Mouse (Mus musculus): ENCODE data around the gene Cux2. TPM values are rescaled to one million over a fixed set of nuclear protein-coding genes. Genes with fewer than 3 reads are reported as not detected.
A peak's percentile ranks its signal among the peaks of the same experiment; 100 is the strongest.

Gene Cux2
- polyA plus RNA-seq, 1 experiment from 2014 or later = 17.4 TPM

GRCm38 (mm10) chr5:121818401-121818800 lies 231.5 kb downstream of the Cux2 start:
- no peak overlapping the region for H3K4me3 ChIP-seq (ENCODE audit: low read depth, low read length)
- H3K36me3 ChIP-seq (ENCODE audit: control insufficient read depth, insufficient read depth, low read length) = peaks cover 12% of the 10 kb centered on the region
- H3K27ac ChIP-seq (ENCODE audit: low read depth, low read length) = no peak overlapping the region
- no peak overlapping the region for H3K4me2 ChIP-seq (replicated peaks; ENCODE audit: low read depth, low read length)
- no peaks in the 10 kb centered on the region for H3K27me3 ChIP-seq (ENCODE audit: control insufficient read depth, insufficient read depth, low read length)
- no peak overlapping the region for H3K9ac ChIP-seq (ENCODE audit: low read depth, low read length)
- H3K9me3 ChIP-seq (ENCODE audit: control insufficient read depth, low read length) = no peaks in the 10 kb centered on the region
- DNase-seq (ENCODE audit: low spot score) = no peak
- no peak for ATAC-seq (ENCODE audit: low FRiP score)
- 96% methylated on average over 7 of the region's 7 CpGs for WGBS
- H3K4me1 ChIP-seq (replicated peaks; ENCODE audit: control insufficient read depth, insufficient read depth, low read length) = no peaks in the 10 kb centered on the region

- 91% methylated on average over 9 of the region's 9 CpGs for WGBS
- H3K4me3 ChIP-seq (ENCODE audit: low read depth, low read length) = no peak overlapping the region
- no peaks in the 10 kb centered on the region for H3K4me1 ChIP-seq (replicated peaks; ENCODE audit: control insufficient read depth, insufficient read depth, low read length)
- no peak overlapping the region for H3K9ac ChIP-seq (ENCODE audit: low read depth, low read length)
- H3K9me3 ChIP-seq (ENCODE audit: control insufficient read depth, low read length) = no peaks in the 10 kb centered on the region
- ATAC-seq (ENCODE audit: low FRiP score) (no peak), DNase-seq (ENCODE audit: low spot score) (no peak)
- peaks cover 19% of the 10 kb centered on the region for H3K36me3 ChIP-seq (ENCODE audit: control insufficient read depth, insufficient read depth, low read length)
- H3K27ac ChIP-seq (ENCODE audit: low read depth, low read length) = no peak overlapping the region
- H3K27me3 ChIP-seq (ENCODE audit: control insufficient read depth, insufficient read depth, low read length) = no peaks in the 10 kb centered on the region
- no peak overlapping the region for H3K4me2 ChIP-seq (replicated peaks; ENCODE audit: low read depth, low read length)
These were observed 232.4 kb downstream of the Cux2 start for GRCm38 (mm10) chr5:121817551-121817950.

GRCm38 (mm10) chr5:121816611-121817010 lies 233.3 kb downstream of the Cux2 start:
- Histone ChIP-seq H3K9ac (ENCODE audit: low read depth, low read length) (no peak overlapping the region), H3K36me3 (ENCODE audit: control insufficient read depth, insufficient read depth, low read length) (peaks cover 27% of the 10 kb centered on the region), H3K4me3 (ENCODE audit: low read depth, low read length) (no peak overlapping the region), H3K27ac (ENCODE audit: low read depth, low read length) (no peak overlapping the region), H3K4me2 (replicated peaks; ENCODE audit: low read depth, low read length) (no peak overlapping the region), H3K4me1 (replicated peaks; ENCODE audit: control insufficient read depth, insufficient read depth, low read length) (no peaks in the 10 kb centered on the region), H3K27me3 (ENCODE audit: control insufficient read depth, insufficient read depth, low read length) (no peaks in the 10 kb centered on the region), H3K9me3 (ENCODE audit: control insufficient read depth, low read length) (no peaks in the 10 kb centered on the region)
- ATAC-seq (ENCODE audit: low FRiP score) (no peak), DNase-seq (ENCODE audit: low spot score) (no peak)
- WGBS = 98% methylated on average over 2 of the region's 2 CpGs

DNA sequence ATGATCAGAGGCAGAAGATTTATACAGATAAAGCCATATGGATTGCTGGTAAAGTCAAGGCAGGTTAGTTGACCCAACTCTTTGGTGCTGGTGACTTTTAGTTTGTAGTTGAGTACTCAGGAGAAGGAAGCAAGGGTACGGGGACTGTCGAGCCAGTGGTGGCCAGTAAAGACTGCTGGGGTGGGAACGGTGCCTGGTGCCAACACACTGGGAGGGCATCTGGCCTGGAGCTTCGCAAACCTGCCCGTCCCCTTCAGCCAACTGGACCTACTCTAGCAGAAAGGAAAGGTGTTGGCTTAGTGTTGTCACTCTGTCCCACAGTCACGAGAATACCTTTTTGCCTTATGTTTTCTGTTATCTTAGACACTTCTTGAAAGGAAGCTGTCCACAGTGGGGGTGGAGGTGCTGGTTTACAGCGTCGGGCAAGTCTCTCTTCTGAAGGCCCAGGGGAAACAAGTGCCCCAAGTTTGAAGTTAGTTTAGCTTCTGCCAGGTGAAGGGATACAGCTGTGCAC lies 234.0 kb downstream of the Cux2 start:
- no peaks in the 10 kb centered on the region for H3K4me1 ChIP-seq (replicated peaks; ENCODE audit: control insufficient read depth, insufficient read depth, low read length)
- no peaks in the 10 kb centered on the region for H3K9me3 ChIP-seq (ENCODE audit: control insufficient read depth, low read length)
- no peak for ATAC-seq (ENCODE audit: low FRiP score)
- no peak overlapping the region for H3K9ac ChIP-seq (ENCODE audit: low read depth, low read length)
- no peak overlapping the region for H3K27ac ChIP-seq (ENCODE audit: low read depth, low read length)
- H3K4me2 ChIP-seq (replicated peaks; ENCODE audit: low read depth, low read length) = no peak overlapping the region
- WGBS = 92% methylated on average over 8 of the region's 8 CpGs
- no peak for DNase-seq (ENCODE audit: low spot score)
- no peak overlapping the region for H3K4me3 ChIP-seq (ENCODE audit: low read depth, low read length)
- peaks cover 33% of the 10 kb centered on the region for H3K36me3 ChIP-seq (ENCODE audit: control insufficient read depth, insufficient read depth, low read length)
- no peaks in the 10 kb centered on the region for H3K27me3 ChIP-seq (ENCODE audit: control insufficient read depth, insufficient read depth, low read length)

- DNase-seq (ENCODE audit: low spot score) = peak; percentile 63
- no peak overlapping the region for H3K27ac ChIP-seq (ENCODE audit: low read depth, low read length)
- 78% methylated on average over 3 of the region's 3 CpGs for WGBS
These were observed 234.8 kb downstream of the Cux2 start for GRCm38 (mm10) chr5:121815067-121815466.

DNA sequence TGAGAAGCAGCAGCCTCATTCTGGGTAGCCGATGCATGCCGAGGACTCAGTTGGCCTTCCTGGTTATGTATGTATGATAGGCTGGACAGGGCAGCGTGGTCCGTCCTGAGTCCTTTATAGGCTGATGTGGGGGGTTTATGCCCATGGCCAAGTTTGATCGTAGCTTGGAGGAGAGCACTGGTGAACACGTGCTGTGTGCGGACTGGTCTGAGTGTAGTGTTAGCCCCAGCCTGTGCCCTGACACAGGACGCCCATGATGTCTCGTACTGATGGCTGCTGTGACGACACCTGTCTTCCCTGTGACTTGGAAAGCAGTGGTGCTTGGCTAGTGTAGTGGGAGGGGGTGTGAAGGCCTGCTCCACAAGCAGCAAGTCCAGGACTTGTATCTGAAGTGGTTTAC lies 236.2 kb downstream of the Cux2 start:
- ATAC-seq (ENCODE audit: low FRiP score) (no peak), DNase-seq (ENCODE audit: low spot score) (no peak)
- H3K4me1 ChIP-seq (replicated peaks; ENCODE audit: control insufficient read depth, insufficient read depth, low read length) = no peaks in the 10 kb centered on the region
- H3K4me3 ChIP-seq (ENCODE audit: low read depth, low read length) = no peak overlapping the region
- H3K4me2 ChIP-seq (replicated peaks; ENCODE audit: low read depth, low read length) = no peak overlapping the region
- H3K9me3 ChIP-seq (ENCODE audit: control insufficient read depth, low read length) = no peaks in the 10 kb centered on the region
- no peaks in the 10 kb centered on the region for H3K27me3 ChIP-seq (ENCODE audit: control insufficient read depth, insufficient read depth, low read length)
- WGBS = 95% methylated on average over 10 of the region's 10 CpGs
- H3K9ac ChIP-seq (ENCODE audit: low read depth, low read length) = no peak overlapping the region
- H3K27ac ChIP-seq (ENCODE audit: low read depth, low read length) = no peak overlapping the region
- H3K36me3 ChIP-seq (ENCODE audit: control insufficient read depth, insufficient read depth, low read length) = peaks cover 33% of the 10 kb centered on the region

More at GRCm38 (mm10) chr5:121815067-121815466, 234.8 kb downstream of the Cux2 start:
- no peaks in the 10 kb centered on the region for H3K27me3 ChIP-seq (ENCODE audit: control insufficient read depth, insufficient read depth, low read length)
- no peaks in the 10 kb centered on the region for H3K9me3 ChIP-seq (ENCODE audit: control insufficient read depth, low read length)
- H3K36me3 ChIP-seq (ENCODE audit: control insufficient read depth, insufficient read depth, low read length) = peaks cover 33% of the 10 kb centered on the region
- no peak for ATAC-seq (ENCODE audit: low FRiP score)
- no peak overlapping the region for H3K9ac ChIP-seq (ENCODE audit: low read depth, low read length)
- H3K4me2 ChIP-seq (replicated peaks; ENCODE audit: low read depth, low read length) = no peak overlapping the region
- H3K4me1 ChIP-seq (replicated peaks; ENCODE audit: control insufficient read depth, insufficient read depth, low read length) = no peaks in the 10 kb centered on the region
- H3K4me3 ChIP-seq (ENCODE audit: low read depth, low read length) = no peak overlapping the region

DNA sequence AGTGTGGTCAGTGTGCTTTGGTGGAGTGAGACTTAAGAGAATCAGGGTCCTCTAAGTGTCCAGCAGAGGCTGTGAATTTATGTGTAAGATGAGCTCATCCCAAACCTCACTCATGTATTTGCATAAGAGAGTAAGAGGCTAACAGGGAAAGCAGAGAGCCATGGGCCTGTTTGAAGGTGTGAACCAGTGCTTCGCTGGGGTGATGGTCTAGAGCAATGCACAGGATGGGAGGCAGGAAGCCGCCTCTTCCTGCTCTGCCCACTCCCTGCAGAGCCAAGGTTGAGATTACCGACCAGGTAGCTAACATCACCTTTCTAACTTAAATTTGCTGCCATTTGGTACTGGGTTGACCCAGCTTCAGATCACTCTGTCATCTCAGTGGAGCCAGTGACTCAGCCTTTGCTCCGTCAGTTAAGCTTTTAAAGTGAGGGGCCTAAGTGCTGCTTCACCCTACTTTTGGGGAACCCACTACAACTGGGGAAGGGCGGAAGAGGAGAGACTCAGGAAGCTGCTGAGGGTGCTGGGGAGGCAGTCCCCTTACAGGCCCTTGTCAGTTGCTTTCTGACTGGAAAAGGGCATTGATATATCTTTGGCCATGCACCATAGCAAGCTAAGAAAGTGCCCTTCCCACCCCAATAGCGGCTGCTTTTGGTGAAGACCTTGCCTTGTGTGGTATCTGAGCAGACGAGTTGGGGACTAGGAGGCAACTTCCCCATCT lies 237.2 kb downstream of the Cux2 start:
- peaks cover 33% of the 10 kb centered on the region for H3K36me3 ChIP-seq (ENCODE audit: control insufficient read depth, insufficient read depth, low read length)
- DNase-seq (ENCODE audit: low spot score) (no peak), ATAC-seq (ENCODE audit: low FRiP score) (no peak)
- no peak overlapping the region for H3K27ac ChIP-seq (ENCODE audit: low read depth, low read length)
- no peaks in the 10 kb centered on the region for H3K4me1 ChIP-seq (replicated peaks; ENCODE audit: control insufficient read depth, insufficient read depth, low read length)
- no peak overlapping the region for H3K4me2 ChIP-seq (replicated peaks; ENCODE audit: low read depth, low read length)
- H3K9me3 ChIP-seq (ENCODE audit: control insufficient read depth, low read length) = no peaks in the 10 kb centered on the region
- H3K4me3 ChIP-seq (ENCODE audit: low read depth, low read length) = no peak overlapping the region
- WGBS = 90% methylated on average over 7 of the region's 7 CpGs
- H3K9ac ChIP-seq (ENCODE audit: low read depth, low read length) = no peak overlapping the region
- no peaks in the 10 kb centered on the region for H3K27me3 ChIP-seq (ENCODE audit: control insufficient read depth, insufficient read depth, low read length)

- no peak overlapping the region for H3K4me3 ChIP-seq (ENCODE audit: low read depth, low read length)
- H3K36me3 ChIP-seq (ENCODE audit: control insufficient read depth, insufficient read depth, low read length) = peaks cover 25% of the 10 kb centered on the region
- no peak overlapping the region for H3K27ac ChIP-seq (ENCODE audit: low read depth, low read length)
- no peak for DNase-seq (ENCODE audit: low spot score)
- H3K9ac ChIP-seq (ENCODE audit: low read depth, low read length) = no peak overlapping the region
- no peaks in the 10 kb centered on the region for H3K4me1 ChIP-seq (replicated peaks; ENCODE audit: control insufficient read depth, insufficient read depth, low read length)
- no peaks in the 10 kb centered on the region for H3K9me3 ChIP-seq (ENCODE audit: control insufficient read depth, low read length)
- no peak for ATAC-seq (ENCODE audit: low FRiP score)
- no peak overlapping the region for H3K4me2 ChIP-seq (replicated peaks; ENCODE audit: low read depth, low read length)
- WGBS = 94% methylated on average over 5 of the region's 5 CpGs
- no peaks in the 10 kb centered on the region for H3K27me3 ChIP-seq (ENCODE audit: control insufficient read depth, insufficient read depth, low read length)
These were observed 238.4 kb downstream of the Cux2 start for GRCm38 (mm10) chr5:121811485-121811931.

Data from hindbrain, embryonic 11.5 days (tissue).